Mouse (Mus musculus) adrenal gland, postnatal 25 days (tissue): Measurements from ENCODE around the gene Fxr2. TPM values are rescaled to one million over a fixed set of nuclear protein-coding genes. Genes with fewer than 3 reads are reported as not detected.
"Not testable (repeated sequence)": the region's sequence is repeated elsewhere in the genome, so short reads cannot be mapped to it uniquely, and the experiment has no call there.

Experiments
- DNase-seq: peaks from one replicate; pipeline ENCODE4 v3.0.0; 2021; ENCODE audit warnings: mixed read lengths
- microRNA-seq, 2 experiments: library from miRNA; unstranded; fragments of <30 nt; microRNA quantifications; one replicate each; pipeline ENCODE4 v1.2.0; 2021
- total RNA-seq: library from RNA; stranded (reverse); gene quantifications from 2 replicates; pipeline ENCODE4 v1.2.3, GENCODE M21; 2021

Fxr2 gene
- total RNA-seq, 1 experiment from 2014 or later = 101 TPM

DNA sequence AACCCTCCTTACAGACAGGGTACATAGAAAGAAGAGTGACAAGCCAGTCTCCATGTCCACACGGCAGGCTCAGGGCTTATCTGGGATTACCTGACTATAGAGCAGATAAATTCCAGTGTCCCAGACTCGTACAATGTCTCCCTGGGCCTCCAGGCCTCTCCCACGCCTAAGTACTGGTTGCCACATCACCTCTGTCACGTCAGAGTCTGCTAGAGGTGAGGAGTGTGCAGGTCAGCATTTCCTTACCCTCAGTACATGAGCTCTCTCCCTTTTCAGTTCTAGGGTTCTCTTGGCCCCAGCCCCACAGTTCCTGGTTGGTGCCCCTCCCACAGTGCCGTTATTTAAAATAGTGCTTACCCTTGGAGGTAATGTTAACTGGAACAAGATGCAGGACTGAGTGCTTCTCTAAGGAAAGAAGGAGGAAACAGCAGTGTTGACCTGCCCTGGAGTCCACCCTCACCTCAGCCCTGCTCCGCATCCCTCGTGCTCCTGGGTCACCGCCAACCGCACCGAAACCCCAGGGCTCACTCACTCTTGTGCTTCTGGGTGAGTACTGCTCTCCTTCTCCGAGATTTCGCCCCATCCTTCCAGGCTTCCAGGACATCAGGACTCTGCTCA lies 51.4 kb downstream of the Fxr2 start:
- DNase-seq = no peak

DNA sequence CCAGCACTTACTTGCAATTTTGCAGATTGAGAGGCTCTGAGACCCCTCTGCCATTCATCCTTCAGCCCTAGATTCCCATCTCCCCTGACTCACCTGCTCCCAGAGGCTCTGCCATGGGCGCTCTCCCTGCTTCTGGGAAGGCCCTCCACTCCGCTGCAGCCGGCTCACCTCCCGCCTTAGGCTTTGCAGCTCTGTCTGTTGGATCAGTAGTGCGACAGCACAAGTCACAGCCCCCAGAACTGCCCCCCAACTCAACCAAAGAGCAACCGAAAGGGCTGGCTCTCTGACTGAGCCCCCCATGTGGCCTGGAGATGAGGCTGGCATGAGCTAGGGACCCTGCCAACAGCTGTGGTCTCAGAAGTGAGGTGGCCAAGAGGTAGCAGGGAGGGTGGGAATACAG lies 52.1 kb downstream of the Fxr2 start:
- no peak for DNase-seq

- peak; percentile 55 for DNase-seq
These were observed 52.8 kb downstream of the Fxr2 start, which contains the start of gene Tnfsf13 for GRCm38 (mm10) chr11:69685526-69686148. Gene Tnfsf13, minus strand, starts transcription at chr11:69685784.

GRCm38 (mm10) chr11:69686377-69686776 lies 53.6 kb downstream of the Fxr2 start:
- peak; percentile 71 for DNase-seq

DNA sequence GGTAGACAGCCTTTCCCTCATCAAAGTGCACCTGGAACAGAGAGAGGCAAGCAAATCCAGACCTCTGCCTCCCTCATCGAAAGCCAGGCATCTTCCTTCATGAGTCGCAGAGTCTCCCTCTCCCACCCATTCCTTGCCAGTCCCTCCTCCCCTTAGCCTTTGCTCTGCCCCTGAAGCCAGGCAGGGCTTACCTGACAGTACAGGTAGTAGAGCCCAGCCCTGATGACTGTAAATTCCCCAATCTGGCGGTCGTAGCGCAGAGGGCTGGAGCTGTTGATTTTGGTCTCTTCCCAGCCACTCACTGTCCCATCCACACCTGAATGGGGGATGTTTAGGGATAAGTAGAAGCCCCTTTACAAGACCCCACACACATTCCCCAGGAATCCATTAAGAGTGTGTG lies 54.3 kb downstream of the Fxr2 start:
- DNase-seq = no peak

DNA sequence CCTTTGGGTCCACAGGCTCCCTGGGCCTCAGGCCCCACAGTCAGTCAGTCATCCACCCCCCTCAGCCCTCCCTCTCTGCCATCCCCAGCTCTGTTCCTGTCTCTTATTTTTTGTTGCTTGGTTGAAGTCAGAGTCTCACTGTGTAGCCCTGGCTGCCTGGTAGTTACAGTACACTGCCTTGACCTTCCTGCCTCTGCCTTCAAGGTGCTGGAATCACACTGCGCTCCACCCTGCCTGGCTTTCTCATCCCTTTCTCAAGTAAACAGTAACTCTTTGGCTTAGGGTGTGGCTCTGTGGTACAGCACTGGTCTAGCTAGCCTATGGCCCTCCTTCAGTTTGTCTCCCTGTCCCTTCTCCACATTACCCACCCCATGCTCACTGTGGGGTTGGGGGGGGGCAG lies 57.1 kb downstream of the Fxr2 start:
- DNase-seq = no peak

DNA sequence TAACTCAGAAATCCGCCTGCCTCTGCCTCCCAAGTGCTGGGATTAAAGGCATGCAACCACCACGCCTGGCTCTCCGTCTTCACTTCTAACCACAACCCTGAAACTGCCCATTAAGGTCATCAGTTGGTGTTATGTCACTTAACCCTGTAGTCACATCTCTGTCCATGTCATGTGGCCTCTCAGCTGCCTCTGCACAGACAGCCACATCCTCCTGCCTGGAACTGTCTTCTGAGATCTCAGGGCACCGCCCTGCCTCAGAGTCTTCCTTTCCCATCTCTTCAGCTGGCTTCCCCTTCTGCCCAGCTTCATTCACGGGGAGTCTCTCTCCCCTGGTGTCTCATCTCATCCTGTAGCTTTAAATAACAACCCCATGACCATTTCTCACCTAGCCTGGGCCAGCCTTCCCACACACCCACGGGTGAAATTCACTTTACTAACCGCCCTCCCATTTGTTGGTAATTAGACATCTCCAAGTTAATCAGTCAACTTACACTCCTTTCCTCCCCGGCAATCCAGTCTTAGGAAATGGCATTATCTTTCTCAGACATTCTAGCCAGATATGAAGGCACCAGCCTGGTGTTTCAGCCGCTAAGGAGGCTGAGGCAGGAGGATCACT lies 59.5 kb downstream of the Fxr2 start:
- no peak for DNase-seq

- DNase-seq = no peak
These were observed 60.1 kb downstream of the Fxr2 start for GRCm38 (mm10) chr11:69692863-69693262.

GRCm38 (mm10) chr11:69693421-69693965 lies 60.7 kb downstream of the Fxr2 start:
- no peak for DNase-seq

DNA sequence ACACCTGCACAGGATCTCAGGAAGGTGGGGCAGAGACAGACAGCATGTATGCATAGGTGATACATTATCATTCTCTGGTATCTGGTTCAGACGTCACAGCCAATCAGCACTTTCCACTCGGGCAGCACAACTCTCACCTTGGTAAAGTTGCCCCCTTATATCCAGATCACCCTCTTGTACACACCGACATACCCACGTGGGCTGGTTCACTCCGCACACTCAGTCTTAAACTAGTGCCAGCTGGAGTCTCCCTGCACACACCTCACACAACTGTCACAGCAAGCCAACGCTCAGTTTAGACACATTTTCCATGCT lies 62.2 kb downstream of the Fxr2 start:
- no peak for DNase-seq

DNA sequence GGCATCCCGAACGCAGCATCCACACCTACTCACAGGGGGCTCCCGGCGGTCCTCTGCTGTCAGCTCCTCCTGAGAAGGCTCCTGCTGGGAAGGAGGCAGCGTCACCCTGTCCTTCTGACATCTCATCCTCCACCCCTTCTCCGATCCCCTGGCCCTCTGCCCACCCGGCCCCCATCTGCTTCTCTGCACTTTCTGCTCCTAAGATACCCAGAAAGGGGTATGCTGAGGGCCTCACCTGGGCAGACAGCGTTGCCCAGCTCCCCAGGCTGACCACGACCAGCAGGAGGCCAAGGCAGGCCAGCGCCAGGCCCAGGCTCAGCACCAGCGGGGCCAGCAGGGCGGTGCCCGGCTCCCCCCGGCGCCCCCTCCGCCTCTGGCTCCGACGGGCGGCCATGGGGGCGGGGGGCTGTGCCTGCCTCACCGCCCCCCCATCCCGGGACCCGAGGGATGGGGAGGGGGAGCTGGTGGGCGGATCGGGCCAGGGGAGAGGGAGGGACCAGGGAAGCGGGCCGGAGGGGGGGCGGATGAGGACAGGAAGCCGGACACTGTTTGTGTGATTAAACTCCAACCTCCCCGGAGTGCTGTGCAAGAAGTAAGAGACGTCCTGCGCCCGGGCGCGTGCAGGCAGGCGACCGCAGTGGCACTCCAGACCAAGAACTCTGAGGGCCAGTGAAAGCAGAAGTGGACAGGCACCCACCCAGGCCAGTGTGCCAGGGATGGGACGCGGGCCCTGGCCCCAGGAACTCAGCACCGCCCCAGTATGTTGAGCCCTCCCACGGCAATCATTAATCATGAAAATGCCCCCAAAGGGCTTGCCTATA lies 62.8 kb downstream of the Fxr2 start, which contains the start of the genes Tnfsf12 and Tnfsfm13:
Gene Tnfsf12 (minus strand): TSS at position 489 of the 821 bp plus-strand sequence.
Gene Tnfsfm13 (minus strand): TSS at position 738 of the 821 bp plus-strand sequence.
- DNase-seq = peak; percentile 77

- DNase-seq = no peak
These were observed 64.6 kb downstream of the Fxr2 start for GRCm38 (mm10) chr11:69697396-69697795.

DNA sequence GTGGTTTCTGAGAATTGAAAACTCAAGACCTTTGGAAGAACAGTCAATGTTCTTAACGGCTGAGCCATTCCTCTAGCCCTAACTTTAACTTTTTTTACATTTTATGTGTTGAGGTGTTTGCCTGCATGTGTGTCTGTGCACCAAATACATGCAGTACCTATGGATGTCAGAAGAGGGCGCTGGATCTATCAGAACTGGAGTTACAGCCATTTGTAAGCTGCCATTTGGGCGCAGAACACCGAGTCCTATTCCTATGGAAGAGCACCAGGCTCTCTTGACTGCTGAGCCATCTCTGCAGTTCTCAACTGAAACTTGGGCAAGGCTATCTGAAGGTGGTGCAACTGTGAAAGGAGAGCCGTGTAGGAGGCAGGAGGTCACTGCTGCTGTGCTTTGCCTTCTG lies 65.8 kb downstream of the Fxr2 start:
- DNase-seq = no peak

GRCm38 (mm10) chr11:69699595-69699994 lies 66.8 kb downstream of the Fxr2 start:
- no peak for DNase-seq

DNA sequence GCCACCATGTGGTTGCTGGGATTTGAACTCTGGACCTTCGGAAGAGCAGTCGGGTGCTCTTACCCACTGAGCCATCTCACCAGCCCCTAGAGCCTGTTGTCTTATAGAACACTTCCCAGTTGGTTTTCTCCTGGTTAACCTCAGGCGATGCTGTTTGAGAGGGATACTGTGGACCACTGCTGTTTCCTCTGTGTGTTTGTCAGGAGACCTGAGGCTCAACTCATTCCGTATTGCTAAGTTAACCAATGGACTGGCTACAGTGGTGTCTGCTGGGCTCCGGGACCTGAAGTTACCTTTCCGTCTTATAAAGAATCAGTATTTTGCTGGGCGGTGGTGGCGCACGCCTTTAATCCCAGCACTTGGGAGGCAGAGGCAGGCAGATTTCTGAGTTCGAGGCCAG lies 70.1 kb downstream of the Fxr2 start:
- DNase-seq = not testable (repeated sequence)

Small RNAs within 50 kb of the gene (microRNA-seq; reads per million reads assigned to microRNA genes)
- 3.6 to 4.5 reads per million in 2 experiments for gene Mir1934
- 0 reads per million in 2 experiments for gene Mir467f

Other genes with a start within 250 kb of the Fxr2 start
- 127 and 149 TPM in 2 replicates for gene Naa38, start 237.5 kb upstream of the Fxr2 start, total RNA-seq
- gene Cyb5d1, start 237.4 kb upstream of the Fxr2 start, total RNA-seq = 43.5 and 51.0 TPM in 2 replicates
- gene Tmem88, start 234.8 kb upstream of the Fxr2 start, total RNA-seq = 13.9 and 16.9 TPM in 2 replicates
- gene Kdm6b, start 219.3 kb upstream of the Fxr2 start, total RNA-seq = 45.1 and 46.2 TPM in 2 replicates
- 0.05 and 0.76 TPM in 2 replicates for gene Dnah2, start 83.9 kb upstream of the Fxr2 start, total RNA-seq
- 0.38 and 1.5 TPM in 2 replicates for gene Efnb3, start 72.8 kb upstream of the Fxr2 start, total RNA-seq
- gene Wrap53, start 52.7 kb upstream of the Fxr2 start, total RNA-seq = 12.5 and 12.9 TPM in 2 replicates
- gene Trp53, start 52.6 kb upstream of the Fxr2 start, total RNA-seq = 74.1 and 81.7 TPM in 2 replicates
- 34.0 and 38.0 TPM in 2 replicates for gene Atp1b2, start 27.0 kb upstream of the Fxr2 start, total RNA-seq
- not detected in 2 replicates for gene Shbg, start 15.1 kb upstream of the Fxr2 start, total RNA-seq
- gene Sat2, start 11.0 kb upstream of the Fxr2 start, total RNA-seq = 6.7 and 16.9 TPM in 2 replicates
- gene Sox15, start 22.3 kb downstream of the Fxr2 start, total RNA-seq = 0.39 TPM in 1 of 2 replicates, not detected in the other
- gene Mpdu1, start 29.7 kb downstream of the Fxr2 start, total RNA-seq = 123 and 137 TPM in 2 replicates
- 14.2 and 22.6 TPM in 2 replicates for gene Cd68, start 33.2 kb downstream of the Fxr2 start, total RNA-seq
- gene Eif4a1, start 39.4 kb downstream of the Fxr2 start, total RNA-seq = 624 and 654 TPM in 2 replicates
- gene Senp3, start 49.1 kb downstream of the Fxr2 start, total RNA-seq = 91.6 and 91.8 TPM in 2 replicates
- gene Tnfsf13, start 52.8 kb downstream of the Fxr2 start, total RNA-seq = 3.8 and 4.1 TPM in 2 replicates
- 16.6 and 25.6 TPM in 2 replicates for gene Tnfsf12, start 62.9 kb downstream of the Fxr2 start, total RNA-seq
- 3.8 and 4.6 TPM in 2 replicates for gene Tnfsfm13, start 63.1 kb downstream of the Fxr2 start, total RNA-seq
- 98.5 and 101 TPM in 2 replicates for gene Polr2a, start 125.6 kb downstream of the Fxr2 start, total RNA-seq
- gene Slc35g3, start 129.0 kb downstream of the Fxr2 start, total RNA-seq = not detected in 2 replicates
- 39.5 and 65.8 TPM in 2 replicates for gene Zbtb4, start 132.9 kb downstream of the Fxr2 start, total RNA-seq
- gene Chrnb1, start 163.0 kb downstream of the Fxr2 start, total RNA-seq = 1.8 and 2.4 TPM in 2 replicates
- gene Fgf11, start 168.9 kb downstream of the Fxr2 start, total RNA-seq = 3.6 and 3.9 TPM in 2 replicates
- not detected in 2 replicates for gene Tmem102, start 172.6 kb downstream of the Fxr2 start, total RNA-seq
- gene Gm39566, start 182.3 kb downstream of the Fxr2 start, total RNA-seq = not detected in 2 replicates
- not detected in 2 replicates for gene Spem2, start 185.5 kb downstream of the Fxr2 start, total RNA-seq
- not detected in 2 replicates for gene Spem1, start 189.2 kb downstream of the Fxr2 start, total RNA-seq
- gene Nlgn2, start 204.8 kb downstream of the Fxr2 start, total RNA-seq = 18.6 and 19.7 TPM in 2 replicates
- gene Tmem256, start 205.5 kb downstream of the Fxr2 start, total RNA-seq = 149 and 152 TPM in 2 replicates
- gene Plscr3, start 213.4 kb downstream of the Fxr2 start, total RNA-seq = 43.8 and 52.9 TPM in 2 replicates
- gene Tnk1, start 225.7 kb downstream of the Fxr2 start, total RNA-seq = not detected in 2 replicates
- not detected in 2 replicates for gene Tmem95, start 245.0 kb downstream of the Fxr2 start, total RNA-seq
- 4.4 and 4.9 TPM in 2 replicates for gene Kctd11, start 248.4 kb downstream of the Fxr2 start, total RNA-seq